Mouse (Mus musculus): Measurements from ENCODE around the gene Slc33a1. TPM values are rescaled to one million over a fixed set of nuclear protein-coding genes. Genes with fewer than 3 reads are reported as not detected.

The Slc33a1 gene
- polyA plus RNA-seq, 1 experiment from 2014 or later = 12.3 TPM

- Histone ChIP-seq H3K27ac (replicated peaks) (peak within 1 kb of the TSS; percentile 97), H3K9me3 (replicated peaks) (no peaks in the 10 kb centered on the region), H3K4me3 (peak within 1 kb of the TSS; percentile 73), H3K4me1 (peaks cover 6% of the 10 kb centered on the region; the same call in 1 of the 2 replicates), H3K27me3 (ENCODE audit: low read depth, poor library complexity, severe bottlenecking) (no peaks in the 10 kb centered on the region), H3K36me3 (no peaks in the 10 kb centered on the region)
- 5% methylated on average over 48 of the region's 48 CpGs for WGBS
- DNase-seq (ENCODE audit: low spot score) = peak; percentile 89
Observed at GRCm38 (mm10) chr3:63928878-63929859, 35.4 kb downstream of the Slc33a1 start, which contains the start of gene E130311K13Rik. TSS of gene E130311K13Rik (minus strand) at chr3:63929472.

DNA sequence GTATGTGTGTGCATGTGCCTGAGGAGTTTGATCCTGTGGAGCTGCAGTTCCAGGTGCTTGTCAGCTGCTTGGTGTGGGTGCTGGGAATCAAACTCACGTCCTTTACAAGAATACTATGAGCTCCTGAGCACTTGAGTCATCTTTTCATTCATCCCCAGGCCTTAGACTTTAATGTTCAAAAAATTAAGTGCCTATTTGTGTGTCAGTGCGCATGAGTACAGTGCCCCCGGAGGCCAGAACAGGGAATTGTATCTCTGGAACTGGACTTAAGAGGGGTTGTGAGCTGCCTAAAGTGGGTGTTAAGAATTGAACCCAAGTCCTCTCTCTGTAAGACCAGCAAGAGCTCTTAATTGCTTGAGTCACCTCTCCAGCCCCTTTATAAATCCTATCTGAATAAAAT, 44.9 kb downstream of the Slc33a1 start:
- Histone ChIP-seq H3K36me3 (no peaks in the 10 kb centered on the region), H3K27ac (replicated peaks) (no peak overlapping the region), H3K9me3 (replicated peaks) (no peaks in the 10 kb centered on the region), H3K4me1 (no peaks in the 10 kb centered on the region), H3K4me3 (no peak overlapping the region), H3K27me3 (ENCODE audit: low read depth, poor library complexity, severe bottlenecking) (no peaks in the 10 kb centered on the region)
- DNase-seq (ENCODE audit: low spot score) = peak; percentile 26
- 60% methylated on average over 3 of the region's 3 CpGs for WGBS

DNA sequence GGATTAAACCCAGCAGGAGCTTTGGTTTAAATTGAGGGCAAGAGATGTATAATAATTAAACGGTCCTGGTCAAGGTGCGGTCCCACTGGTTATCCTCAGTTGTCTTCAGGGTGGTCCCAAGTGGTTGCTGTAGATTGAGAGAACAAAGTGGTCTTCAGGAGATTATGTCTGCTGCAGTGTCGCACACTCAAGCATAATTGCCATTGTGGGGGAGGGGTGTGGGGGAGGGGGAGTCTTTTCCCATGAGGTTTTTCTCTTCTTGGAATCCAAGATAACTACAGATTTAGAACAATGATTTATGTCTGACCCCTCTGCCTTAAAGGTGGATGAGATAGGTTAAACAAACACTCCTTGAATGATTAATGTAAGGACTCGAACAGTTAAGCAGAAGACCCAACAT, 54.3 kb downstream of the Slc33a1 start:
- Histone ChIP-seq H3K27ac (replicated peaks) (no peak overlapping the region), H3K27me3 (ENCODE audit: low read depth, poor library complexity, severe bottlenecking) (peaks cover 3% of the 10 kb centered on the region; the same call in 1 of the 2 replicates), H3K4me3 (no peak overlapping the region), H3K4me1 (peaks cover 3% of the 10 kb centered on the region), H3K9me3 (replicated peaks) (no peaks in the 10 kb centered on the region), H3K36me3 (no peaks in the 10 kb centered on the region)
- DNase-seq (ENCODE audit: low spot score) = no peak
- 88% methylated on average over 4 of the region's 4 CpGs for WGBS

- Histone ChIP-seq H3K27ac (replicated peaks) (peak overlapping the region; percentile 77), H3K27me3 (ENCODE audit: low read depth, poor library complexity, severe bottlenecking) (peaks cover 12% of the 10 kb centered on the region), H3K36me3 (no peaks in the 10 kb centered on the region), H3K4me3 (peak overlapping the region; percentile 53), H3K9me3 (replicated peaks) (no peaks in the 10 kb centered on the region), H3K4me1 (peaks cover 36% of the 10 kb centered on the region)
- DNase-seq (ENCODE audit: low spot score) = peak; percentile 31
- WGBS = 3% methylated on average over 18 of the region's 18 CpGs
Observed at GRCm38 (mm10) chr3:63905241-63905640, 59.3 kb downstream of the Slc33a1 start.

- peaks cover 46% of the 10 kb centered on the region for H3K4me1 ChIP-seq
- WGBS = 75% methylated on average over 2 of the region's 2 CpGs
- H3K4me3 ChIP-seq = no peak overlapping the region
- no peak overlapping the region for H3K27ac ChIP-seq (replicated peaks)
- H3K9me3 ChIP-seq (replicated peaks) = no peaks in the 10 kb centered on the region
- DNase-seq (ENCODE audit: low spot score) = no peak
- H3K36me3 ChIP-seq = no peaks in the 10 kb centered on the region
- peaks cover 12% of the 10 kb centered on the region for H3K27me3 ChIP-seq (ENCODE audit: low read depth, poor library complexity, severe bottlenecking)
Observed at GRCm38 (mm10) chr3:63904157-63904556, 60.4 kb downstream of the Slc33a1 start.

- 1% methylated on average over 12 of the region's 12 CpGs for WGBS
- H3K36me3 ChIP-seq = no peaks in the 10 kb centered on the region
- peaks cover 7% of the 10 kb centered on the region for H3K27me3 ChIP-seq (ENCODE audit: low read depth, poor library complexity, severe bottlenecking)
- H3K27ac ChIP-seq (replicated peaks) = peak overlapping the region; percentile 98
- peak overlapping the region; percentile 92 for H3K4me3 ChIP-seq
- no peaks in the 10 kb centered on the region for H3K9me3 ChIP-seq (replicated peaks)
- peaks cover 72% of the 10 kb centered on the region for H3K4me1 ChIP-seq
- DNase-seq (ENCODE audit: low spot score) = peak; percentile 68
Observed at GRCm38 (mm10) chr3:63900021-63900571, 64.5 kb downstream of the Slc33a1 start.

GRCm38 (mm10) chr3:63899309-63899695, 65.3 kb downstream of the Slc33a1 start, which contains the start of gene Plch1:
TSS of gene Plch1 (minus strand) at chr3:63899472.
- peak; percentile 94 for DNase-seq (ENCODE audit: low spot score)
- Histone ChIP-seq H3K4me3 (peak within 1 kb of the TSS; percentile 92), H3K27me3 (ENCODE audit: low read depth, poor library complexity, severe bottlenecking) (peaks cover 2% of the 10 kb centered on the region; the same call in 1 of the 2 replicates), H3K9me3 (replicated peaks) (no peaks in the 10 kb centered on the region), H3K27ac (replicated peaks) (peak within 1 kb of the TSS; percentile 98), H3K4me1 (peaks cover 72% of the 10 kb centered on the region), H3K36me3 (peaks cover 4% of the 10 kb centered on the region; the same call in 1 of the 2 replicates)
- 0% methylated on average over 12 of the region's 12 CpGs for WGBS

GRCm38 (mm10) chr3:63898581-63899308, 65.8 kb downstream of the Slc33a1 start:
- Histone ChIP-seq H3K36me3 (peaks cover 8% of the 10 kb centered on the region; the same call in 1 of the 2 replicates), H3K4me3 (peak overlapping the region; percentile 92), H3K27me3 (ENCODE audit: low read depth, poor library complexity, severe bottlenecking) (no peaks in the 10 kb centered on the region), H3K27ac (replicated peaks) (peak overlapping the region; percentile 98), H3K4me1 (peaks cover 75% of the 10 kb centered on the region), H3K9me3 (replicated peaks) (no peaks in the 10 kb centered on the region)
- WGBS = under 1% methylated on average over 41 of the region's 41 CpGs
- DNase-seq (ENCODE audit: low spot score) = peak; percentile 91

GRCm38 (mm10) chr3:63897177-63897576, 67.4 kb downstream of the Slc33a1 start:
- Histone ChIP-seq H3K9me3 (replicated peaks) (no peaks in the 10 kb centered on the region), H3K27ac (replicated peaks) (peak overlapping the region; percentile 73), H3K4me3 (peak overlapping the region; percentile 92), H3K36me3 (peaks cover 12% of the 10 kb centered on the region; the same call in 1 of the 2 replicates), H3K4me1 (peaks cover 84% of the 10 kb centered on the region), H3K27me3 (ENCODE audit: low read depth, poor library complexity, severe bottlenecking) (no peaks in the 10 kb centered on the region)
- WGBS = 10% methylated on average over 1 of the region's 1 CpGs
- DNase-seq (ENCODE audit: low spot score) = no peak

GRCm38 (mm10) chr3:63896303-63896702, 68.3 kb downstream of the Slc33a1 start:
- Histone ChIP-seq H3K27me3 (ENCODE audit: low read depth, poor library complexity, severe bottlenecking) (no peaks in the 10 kb centered on the region), H3K4me3 (peak overlapping the region; percentile 92), H3K4me1 (peaks cover 76% of the 10 kb centered on the region), H3K27ac (replicated peaks) (peak overlapping the region; percentile 73), H3K36me3 (peaks cover 15% of the 10 kb centered on the region; the same call in 1 of the 2 replicates), H3K9me3 (replicated peaks) (no peaks in the 10 kb centered on the region)
- WGBS = 58% methylated on average over 4 of the region's 4 CpGs
- DNase-seq (ENCODE audit: low spot score) = no peak

DNA sequence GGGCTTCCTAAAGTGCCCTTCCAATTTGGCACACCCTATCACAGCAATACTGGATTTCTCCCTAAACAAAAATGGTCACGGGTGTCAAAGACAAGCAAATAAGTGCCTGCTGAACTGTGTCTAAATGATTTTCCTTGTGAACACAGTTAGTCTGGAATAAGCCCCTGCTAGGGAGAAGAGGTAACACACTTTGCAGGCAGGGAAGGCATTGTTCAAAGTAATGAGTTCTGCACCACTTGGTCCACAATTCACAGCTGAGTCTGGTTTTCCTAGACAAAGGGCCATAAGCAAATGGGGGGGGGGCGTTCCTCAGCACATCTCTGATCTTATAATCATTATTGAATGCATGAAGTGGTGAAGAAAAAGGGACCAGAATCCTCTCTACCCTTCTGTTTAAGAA, 68.8 kb downstream of the Slc33a1 start:
- peak overlapping the region; percentile 92 for H3K4me3 ChIP-seq
- H3K36me3 ChIP-seq = peaks cover 19% of the 10 kb centered on the region
- WGBS = 23% methylated on average over 2 of the region's 2 CpGs
- peak overlapping the region; percentile 73 for H3K27ac ChIP-seq (replicated peaks)
- H3K9me3 ChIP-seq (replicated peaks) = 0 out of 2 replicates have a peak, but pooled peaks cover under 1% of the 10 kb centered on the region
- no peaks in the 10 kb centered on the region for H3K27me3 ChIP-seq (ENCODE audit: low read depth, poor library complexity, severe bottlenecking)
- no peak for DNase-seq (ENCODE audit: low spot score)
- peaks cover 70% of the 10 kb centered on the region for H3K4me1 ChIP-seq

DNA sequence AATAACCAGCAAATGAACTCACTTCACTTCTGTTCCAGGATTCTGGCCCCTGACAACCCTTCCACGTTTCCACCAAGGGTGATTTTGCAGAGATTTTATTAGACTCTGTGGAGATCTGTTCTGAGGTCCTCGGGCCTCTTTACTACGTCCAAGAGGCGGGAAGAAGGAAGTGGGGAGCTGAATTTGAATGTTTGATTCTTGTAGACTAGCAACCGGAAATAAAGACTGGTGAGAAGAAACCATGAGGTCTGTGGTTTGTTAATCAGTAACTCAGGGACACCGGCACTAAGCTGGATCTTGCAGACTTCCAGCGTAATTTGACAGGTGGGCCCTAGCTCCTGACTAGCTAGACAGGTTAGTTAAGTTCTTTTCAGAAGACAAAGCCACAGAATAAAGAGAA, 70.9 kb downstream of the Slc33a1 start:
- no peak overlapping the region for H3K4me3 ChIP-seq
- peaks cover 38% of the 10 kb centered on the region for H3K36me3 ChIP-seq

More for the DNA sequence above, 70.9 kb downstream of the Slc33a1 start:
- H3K4me1 ChIP-seq = peaks cover 54% of the 10 kb centered on the region
- H3K27ac ChIP-seq (replicated peaks) = no peak overlapping the region
- H3K9me3 ChIP-seq (replicated peaks) = 0 out of 2 replicates have a peak, but pooled peaks cover 3% of the 10 kb centered on the region
- no peak for DNase-seq (ENCODE audit: low spot score)
- WGBS = 80% methylated on average over 7 of the region's 7 CpGs
- no peaks in the 10 kb centered on the region for H3K27me3 ChIP-seq (ENCODE audit: low read depth, poor library complexity, severe bottlenecking)

All from midbrain, embryonic 10.5 days (tissue).